Mouse (Mus musculus) leukemia stem cell, adult 10-12 weeks (primary cell): ENCODE measurements around the gene Brdt. TPM values are rescaled to one million over a fixed set of nuclear protein-coding genes. Genes with fewer than 3 reads are reported as not detected.

Experiments used
- polyA plus RNA-seq: library from polyadenylated mRNA; stranded (reverse); fragments of >175 nt; gene quantifications from 2 replicates; pipeline ENCODE4 v1.2.3, GENCODE M21; 2012; ENCODE audit warnings: low replicate concordance

Gene Brdt
- 0.16 TPM in 1 of 2 replicates, not detected in the other for polyA plus RNA-seq

GRCm38 (mm10) chr5:107330916-107331421 lies at the start of gene Brdt:
TSS of gene Brdt (plus strand) at chr5:107331159.

GRCm38 (mm10) chr5:107289234-107289764 lies 41.7 kb upstream of the Brdt start, which contains the start of gene Tgfbr3:
TSS of gene Tgfbr3 (minus strand) at chr5:107289629.

DNA sequence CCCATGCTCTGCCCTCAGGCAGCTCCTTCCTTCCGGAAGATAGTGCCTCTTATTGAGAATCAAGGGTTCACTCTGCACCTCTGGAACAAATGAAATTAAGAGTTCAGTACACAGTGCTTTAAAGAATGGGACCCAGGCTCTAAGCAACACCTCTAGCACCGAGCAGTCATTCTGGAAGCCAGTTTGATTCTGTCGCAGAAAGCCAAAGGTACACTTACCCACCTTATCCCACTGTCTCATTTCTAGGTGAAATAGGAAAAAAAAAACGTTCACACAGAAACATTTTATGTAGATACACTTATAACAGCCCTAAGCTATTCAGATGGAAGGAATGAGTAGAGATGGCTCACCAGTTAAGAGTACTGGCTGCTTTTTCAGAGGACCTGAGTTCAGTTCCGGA lies 71.5 kb downstream of the Brdt start, which contains the start of gene Ephx4:
Gene Ephx4 (plus strand): TSS at position 301 of the 400 bp plus-strand sequence.

DNA sequence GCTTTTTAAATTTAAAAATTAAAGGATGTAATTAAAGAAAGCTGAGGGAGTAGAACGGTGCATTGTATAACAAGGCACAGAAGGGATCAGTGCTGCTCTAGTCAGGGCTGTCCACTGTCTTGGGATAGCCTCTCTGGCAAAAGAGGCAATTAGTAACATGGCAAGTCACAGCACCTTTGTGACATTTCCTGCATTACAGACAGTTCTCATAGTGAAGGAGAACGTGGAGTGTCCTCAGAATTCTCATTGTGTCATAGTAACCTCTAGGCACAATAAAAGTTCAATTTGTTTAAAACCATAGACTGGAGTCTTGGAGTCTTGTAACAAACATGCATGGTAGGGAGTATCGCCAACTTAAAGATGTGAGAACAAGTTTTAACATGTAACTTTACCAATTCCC lies 100.3 kb downstream of the Brdt start, which contains the start of gene Lpcat2b:
Gene Lpcat2b (plus strand): TSS at position 301 of the 400 bp plus-strand sequence.

Other genes with a start within 250 kb of the Brdt start
- gene Tgfbr3, start 41.5 kb upstream of the Brdt start, polyA plus RNA-seq, result 3.3 and 7.2 TPM in 2 replicates
- gene Ephx4, start 71.6 kb downstream of the Brdt start, polyA plus RNA-seq, result not detected in 2 replicates
- gene Lpcat2b, start 100.4 kb downstream of the Brdt start, polyA plus RNA-seq, result not detected in 2 replicates
- 0.19 and 1.7 TPM in 2 replicates for gene Btbd8, start 106.8 kb downstream of the Brdt start, polyA plus RNA-seq
- gene Gm42669, start 176.5 kb downstream of the Brdt start, polyA plus RNA-seq, result 0.05 TPM in 1 of 2 replicates, not detected in the other
- gene 1700028K03Rik, start 203.6 kb downstream of the Brdt start, polyA plus RNA-seq, result not detected in 2 replicates